Mouse (Mus musculus) midbrain, embryonic 11.5 days (tissue): ENCODE data around the gene Hist3h2ba. TPM values are rescaled to one million over a fixed set of nuclear protein-coding genes. Genes with fewer than 3 reads are reported as not detected.

ENCODE experiments used
- ATAC-seq: fragments of 200-750 bp; cut with Nextera tagmentation; 2 replicates; pipeline ENCODE4 v1.8.0; 2017; ENCODE audit warnings: moderate TSS enrichment, moderate library complexity; ENCODE audit not compliant: low FRiP score
- DNase-seq: peaks from one replicate; pipeline ENCODE4 v3.0.0; 2015; ENCODE audit warnings: low spot score; ENCODE audit errors: missing footprints
- H3K27ac ChIP-seq: fragments of 300-500 bp; sonication (generic); 2 replicates; pipeline ENCODE4 v1.5.1; 2014; ENCODE audit warnings: low read depth, low read length
- H3K27me3 ChIP-seq: fragments of 300-500 bp; sonication (generic); 2 replicates; pipeline ENCODE4 v1.6.1; 2014; ENCODE audit warnings: mild to moderate bottlenecking, low read length, moderate library complexity, mixed read lengths; ENCODE audit not compliant: control insufficient read depth, insufficient read depth
- H3K36me3 ChIP-seq: fragments of 300-500 bp; sonication (generic); 2 replicates; pipeline ENCODE4 v1.6.1; 2014; ENCODE audit warnings: mild to moderate bottlenecking, low read length, moderate library complexity, mixed read lengths; ENCODE audit not compliant: control insufficient read depth, insufficient read depth
- H3K4me1 ChIP-seq: fragments of 300-500 bp; sonication (generic); 2 replicates; pipeline ENCODE4 v1.6.1; 2014; ENCODE audit warnings: low read length; ENCODE audit not compliant: control insufficient read depth, insufficient read depth
- H3K4me2 ChIP-seq: fragments of 300-500 bp; sonication (generic); 2 replicates; pipeline ENCODE4 v1.6.1; 2014; ENCODE audit warnings: mild to moderate bottlenecking, moderate library complexity
- H3K4me3 ChIP-seq: fragments of 300-500 bp; sonication (generic); 2 replicates; pipeline ENCODE4 v1.5.1; 2014; ENCODE audit warnings: low read depth, low read length
- H3K9ac ChIP-seq: fragments of 300-500 bp; sonication (generic); 2 replicates; pipeline ENCODE4 v1.6.1; 2014; ENCODE audit warnings: low read length
- H3K9me3 ChIP-seq: fragments of 300-500 bp; sonication (generic); 2 replicates; pipeline ENCODE4 v1.6.1; 2016; ENCODE audit warnings: low read length; ENCODE audit not compliant: control insufficient read depth
- WGBS: fragments of 180-500 bp; shearing (Covaris S2); extraction: QIAGEN DNeasy Blood & Tissue Kit; methylation state at CpG from one replicate; pipeline ENCODE4 v1.1.7; 2014; 5-methylcytosine and 5-hydroxymethylcytosine counted together
- polyA plus RNA-seq: library from polyadenylated mRNA; unstranded; fragments of >200 nt; fragmentation: Nextera tagmentation; extraction: Ambion mirVana; gene quantifications from 2 replicates; pipeline ENCODE4 v1.2.1, GENCODE M21; 2014

Hist3h2ba gene
- polyA plus RNA-seq, 1 experiment from 2014 or later: 101 TPM

GRCm38 (mm10) chr11:58969027-58969426, 20.3 kb downstream of the Hist3h2ba start:
- ATAC-seq (no peak), DNase-seq (no peak)
- Histone ChIP-seq H3K36me3 (peaks cover 3% of the 10 kb centered on the region; the same call in 1 of the 2 replicates), H3K4me3 (no peak overlapping the region), H3K9ac (no peak overlapping the region), H3K4me1 (peaks cover 4% of the 10 kb centered on the region), H3K27ac (no peak overlapping the region), H3K4me2 (no peak overlapping the region), H3K27me3 (no peaks in the 10 kb centered on the region), H3K9me3 (no peaks in the 10 kb centered on the region)
- 91% methylated on average over 8 of the region's 8 CpGs for WGBS

GRCm38 (mm10) chr11:58969659-58970058, 20.9 kb downstream of the Hist3h2ba start:
- ATAC-seq (no peak), DNase-seq (no peak)
- H3K27me3 ChIP-seq: no peaks in the 10 kb centered on the region
- peaks cover 4% of the 10 kb centered on the region for H3K4me1 ChIP-seq
- H3K27ac ChIP-seq: no peak overlapping the region
- H3K9me3 ChIP-seq: no peaks in the 10 kb centered on the region
- no peak overlapping the region for H3K9ac ChIP-seq
- no peak overlapping the region for H3K4me3 ChIP-seq
- WGBS: 75% methylated on average over 6 of the region's 6 CpGs
- no peak overlapping the region for H3K4me2 ChIP-seq
- H3K36me3 ChIP-seq: peaks cover 3% of the 10 kb centered on the region; the same call in 1 of the 2 replicates

GRCm38 (mm10) chr11:58970831-58971530, 22.3 kb downstream of the Hist3h2ba start:
- 92% methylated on average over 21 of the region's 21 CpGs for WGBS
- ATAC-seq (no peak), DNase-seq (no peak)
- no peaks in the 10 kb centered on the region for H3K9me3 ChIP-seq
- no peak overlapping the region for H3K27ac ChIP-seq
- H3K9ac ChIP-seq: no peak overlapping the region
- peaks cover 3% of the 10 kb centered on the region for H3K4me1 ChIP-seq
- H3K27me3 ChIP-seq: no peaks in the 10 kb centered on the region
- no peak overlapping the region for H3K4me2 ChIP-seq
- H3K36me3 ChIP-seq: peaks cover 3% of the 10 kb centered on the region; the same call in 1 of the 2 replicates
- H3K4me3 ChIP-seq: no peak overlapping the region

GRCm38 (mm10) chr11:58971796-58972195, 23.1 kb downstream of the Hist3h2ba start:
- Histone ChIP-seq H3K36me3 (peaks cover 3% of the 10 kb centered on the region; the same call in 1 of the 2 replicates), H3K9me3 (no peaks in the 10 kb centered on the region), H3K4me1 (peaks cover 5% of the 10 kb centered on the region), H3K9ac (no peak overlapping the region), H3K4me3 (no peak overlapping the region), H3K4me2 (no peak overlapping the region), H3K27me3 (no peaks in the 10 kb centered on the region), H3K27ac (no peak overlapping the region)
- no peak for ATAC-seq
- no peak for DNase-seq
- 98% methylated on average over 3 of the region's 3 CpGs for WGBS

GRCm38 (mm10) chr11:58974414-58974813, 25.7 kb downstream of the Hist3h2ba start:
- H3K27ac ChIP-seq: no peak overlapping the region
- DNase-seq: no peak
- H3K27me3 ChIP-seq: no peaks in the 10 kb centered on the region
- ATAC-seq: no peak
- peaks cover 3% of the 10 kb centered on the region; the same call in 1 of the 2 replicates for H3K36me3 ChIP-seq
- peaks cover 18% of the 10 kb centered on the region for H3K4me1 ChIP-seq
- no peak overlapping the region for H3K4me2 ChIP-seq
- no peaks in the 10 kb centered on the region for H3K9me3 ChIP-seq
- no peak overlapping the region for H3K4me3 ChIP-seq
- 85% methylated on average over 3 of the region's 3 CpGs for WGBS
- no peak overlapping the region for H3K9ac ChIP-seq

- DNase-seq (no peak), ATAC-seq (0 out of 2 replicates have a peak, but pooled peaks have one; percentile 23)
- H3K4me3 ChIP-seq: peak overlapping the region; percentile 87
- no peaks in the 10 kb centered on the region for H3K9me3 ChIP-seq
- peaks cover 22% of the 10 kb centered on the region for H3K4me1 ChIP-seq
- WGBS: under 1% methylated on average over 29 of the region's 29 CpGs
- H3K27me3 ChIP-seq: no peaks in the 10 kb centered on the region
- peaks cover under 1% of the 10 kb centered on the region; the same call in 1 of the 2 replicates for H3K36me3 ChIP-seq
- peak overlapping the region; percentile 14; the same call in 1 of the 2 replicates for H3K27ac ChIP-seq
- H3K9ac ChIP-seq: peak overlapping the region; percentile 86
- peak overlapping the region; percentile 95 for H3K4me2 ChIP-seq
Observed at GRCm38 (mm10) chr11:58977150-58977549, 28.4 kb downstream of the Hist3h2ba start.

GRCm38 (mm10) chr11:58977607-58978026, 28.9 kb downstream of the Hist3h2ba start:
- peak overlapping the region; percentile 95 for H3K4me2 ChIP-seq
- under 1% methylated on average over 21 of the region's 21 CpGs for WGBS
- no peaks in the 10 kb centered on the region for H3K27me3 ChIP-seq
- peaks cover 22% of the 10 kb centered on the region for H3K4me1 ChIP-seq
- H3K36me3 ChIP-seq: no peaks in the 10 kb centered on the region
- H3K4me3 ChIP-seq: peak overlapping the region; percentile 87
- peak overlapping the region; percentile 86 for H3K9ac ChIP-seq
- peak overlapping the region; percentile 55 for H3K27ac ChIP-seq
- ATAC-seq (peak; percentile 51), DNase-seq (peak; percentile 99)
- H3K9me3 ChIP-seq: no peaks in the 10 kb centered on the region

- Histone ChIP-seq H3K36me3 (peaks cover 2% of the 10 kb centered on the region; the same call in 1 of the 2 replicates), H3K9ac (peak within 1 kb of the TSS; percentile 86), H3K27me3 (no peaks in the 10 kb centered on the region), H3K4me1 (peaks cover 22% of the 10 kb centered on the region), H3K4me2 (peak within 1 kb of the TSS; percentile 95), H3K27ac (peak within 1 kb of the TSS; percentile 55), H3K9me3 (no peaks in the 10 kb centered on the region), H3K4me3 (peak within 1 kb of the TSS; percentile 87)
- ATAC-seq: peak; percentile 78
- WGBS: under 1% methylated on average over 64 of the region's 64 CpGs
- DNase-seq: no peak
Observed at GRCm38 (mm10) chr11:58978027-58978705, 29.4 kb downstream of the Hist3h2ba start, which contains the start of gene Trim11. Trim11 (plus strand) TSS chr11:58978093.

- no peak overlapping the region for H3K27ac ChIP-seq
- peaks cover 22% of the 10 kb centered on the region for H3K4me1 ChIP-seq
- peak overlapping the region; percentile 95 for H3K4me2 ChIP-seq
- DNase-seq (no peak), ATAC-seq (no peak)
- peak overlapping the region; percentile 87 for H3K4me3 ChIP-seq
- 4% methylated on average over 5 of the region's 5 CpGs for WGBS
- no peaks in the 10 kb centered on the region for H3K9me3 ChIP-seq
- peak overlapping the region; percentile 86 for H3K9ac ChIP-seq
- no peaks in the 10 kb centered on the region for H3K27me3 ChIP-seq
- H3K36me3 ChIP-seq: peaks cover 2% of the 10 kb centered on the region; the same call in 1 of the 2 replicates
Observed at GRCm38 (mm10) chr11:58978706-58979030, 29.9 kb downstream of the Hist3h2ba start.
